Mouse (Mus musculus): ENCODE results near the gene Rhobtb3. TPM values are rescaled to one million over a fixed set of nuclear protein-coding genes. Genes with fewer than 3 reads are reported as not detected.
"Not testable (repeated sequence)": the region's sequence is repeated elsewhere in the genome, so short reads cannot be mapped to it uniquely, and the experiment has no call there.

Rhobtb3 gene
- total RNA-seq, 4 experiments from 2014 or later = 16.9 to 19.9 (median 19.5) TPM

GRCm38 (mm10) chr13:75852027-75852426, 91.7 kb downstream of the Rhobtb3 start:
- no peak for DNase-seq (ENCODE audit: low spot score in 2 of 2)

GRCm38 (mm10) chr13:75847027-75847426, 96.7 kb downstream of the Rhobtb3 start:
- DNase-seq (ENCODE audit: low spot score in 2 of 2) = no peak

- no peak for DNase-seq (ENCODE audit: low spot score in 2 of 2)
Observed at GRCm38 (mm10) chr13:75845519-75846166, 98.1 kb downstream of the Rhobtb3 start.

GRCm38 (mm10) chr13:75844833-75845518, 98.7 kb downstream of the Rhobtb3 start:
- DNase-seq (ENCODE audit: low spot score in 2 of 2) = no peak

- no peak for DNase-seq (ENCODE audit: low spot score in 2 of 2)
Observed at GRCm38 (mm10) chr13:75843993-75844683, 99.6 kb downstream of the Rhobtb3 start.

- DNase-seq (ENCODE audit: low spot score in 2 of 2) = no peak
Observed at GRCm38 (mm10) chr13:75843331-75843730, 100.4 kb downstream of the Rhobtb3 start.

- DNase-seq (ENCODE audit: low spot score in 2 of 2) = no peak
Observed at GRCm38 (mm10) chr13:75841950-75842349, 101.8 kb downstream of the Rhobtb3 start.

GRCm38 (mm10) chr13:75840752-75841285, 102.9 kb downstream of the Rhobtb3 start:
- DNase-seq (ENCODE audit: low spot score in 2 of 2) = peak in 1 of 2 experiments; percentile 14

- DNase-seq (ENCODE audit: low spot score in 2 of 2) = peak; percentile 80 to 88
Observed at GRCm38 (mm10) chr13:75839719-75840481, 103.8 kb downstream of the Rhobtb3 start, which contains the start of gene Glrx. Gene Glrx (plus strand): TSS chr13:75839868.

- no peak for DNase-seq (ENCODE audit: low spot score in 2 of 2)
Observed at GRCm38 (mm10) chr13:75838506-75838905, 105.2 kb downstream of the Rhobtb3 start.

- DNase-seq (ENCODE audit: low spot score in 2 of 2) = no peak
Observed at GRCm38 (mm10) chr13:75835461-75835860, 108.3 kb downstream of the Rhobtb3 start.

GRCm38 (mm10) chr13:75833499-75833898, 110.2 kb downstream of the Rhobtb3 start:
- no peak for DNase-seq (ENCODE audit: low spot score in 2 of 2)

GRCm38 (mm10) chr13:75832697-75833096, 111.0 kb downstream of the Rhobtb3 start:
- DNase-seq (ENCODE audit: low spot score in 2 of 2) = no peak

GRCm38 (mm10) chr13:75831710-75832109, 112.0 kb downstream of the Rhobtb3 start:
- DNase-seq (ENCODE audit: low spot score in 2 of 2) = no peak

GRCm38 (mm10) chr13:75830708-75831107, 113.0 kb downstream of the Rhobtb3 start:
- DNase-seq (ENCODE audit: low spot score in 2 of 2) = no peak

GRCm38 (mm10) chr13:75825388-75825787, 118.3 kb downstream of the Rhobtb3 start:
- no peak for DNase-seq (ENCODE audit: low spot score in 2 of 2)

GRCm38 (mm10) chr13:75824611-75825319, 119.0 kb downstream of the Rhobtb3 start:
- DNase-seq (ENCODE audit: low spot score in 2 of 2) = no peak

GRCm38 (mm10) chr13:75823201-75823600, 120.5 kb downstream of the Rhobtb3 start:
- no peak for DNase-seq (ENCODE audit: low spot score in 2 of 2)

GRCm38 (mm10) chr13:75822366-75822765, 121.4 kb downstream of the Rhobtb3 start:
- DNase-seq (ENCODE audit: low spot score in 2 of 2) = not testable (repeated sequence)

GRCm38 (mm10) chr13:75819898-75820297, 123.8 kb downstream of the Rhobtb3 start:
- DNase-seq (ENCODE audit: low spot score in 2 of 2) = no peak
